Mouse (Mus musculus) neural tube, embryonic 15.5 days (tissue): ENCODE data around the gene Clec4d. TPM values are rescaled to one million over a fixed set of nuclear protein-coding genes. Genes with fewer than 3 reads are reported as not detected.
"Not testable (repeated sequence)": the region's sequence is repeated elsewhere in the genome, so short reads cannot be mapped to it uniquely, and the experiment has no call there.

ENCODE experiments used
- ATAC-seq: fragments of 200-750 bp; cut with Nextera tagmentation; 2 replicates; pipeline ENCODE4 v1.8.0; 2017; ENCODE audit warnings: mild to moderate bottlenecking, moderate TSS enrichment, moderate library complexity; ENCODE audit not compliant: low FRiP score
- H3K27ac ChIP-seq: fragments of 300-500 bp; sonication (generic); replicated peaks from 2 replicates; pipeline ENCODE4 v1.5.1; 2015; ENCODE audit warnings: mild to moderate bottlenecking, inconsistent platforms
- H3K27me3 ChIP-seq: fragments of 300-500 bp; sonication (generic); replicated peaks from 2 replicates; pipeline ENCODE4 v1.6.1; 2015; ENCODE audit warnings: inconsistent platforms
- H3K36me3 ChIP-seq: fragments of 300-500 bp; sonication (generic); 2 replicates; pipeline ENCODE4 v1.6.1; 2015; ENCODE audit warnings: inconsistent platforms
- H3K4me1 ChIP-seq: fragments of 300-500 bp; sonication (generic); 2 replicates; pipeline ENCODE4 v1.6.1; 2015; ENCODE audit warnings: inconsistent platforms
- H3K4me2 ChIP-seq: fragments of 300-500 bp; sonication (generic); 2 replicates; pipeline ENCODE4 v1.6.1; 2015; ENCODE audit warnings: inconsistent platforms, mild to moderate bottlenecking, moderate library complexity
- H3K4me3 ChIP-seq: fragments of 300-500 bp; sonication (generic); replicated peaks from 2 replicates; pipeline ENCODE4 v1.5.1; 2015; ENCODE audit warnings: mild to moderate bottlenecking, inconsistent platforms
- H3K9ac ChIP-seq: fragments of 300-500 bp; sonication (generic); replicated peaks from 2 replicates; pipeline ENCODE4 v1.6.1; 2015; ENCODE audit warnings: mild to moderate bottlenecking, inconsistent platforms
- H3K9me3 ChIP-seq: fragments of 300-500 bp; sonication (generic); replicated peaks from 2 replicates; pipeline ENCODE4 v1.6.1; 2016; ENCODE audit warnings: inconsistent platforms
- whole genome bisulfite sequencing: fragments of 180-500 bp; shearing (Covaris S2); methylation state at CpG from one replicate; pipeline ENCODE4 v1.1.7; 2015; ENCODE audit warnings: mixed read lengths; 5-methylcytosine and 5-hydroxymethylcytosine counted together
- polyA plus RNA-seq: library from polyadenylated mRNA; unstranded; fragments of >200 nt; fragmentation: Nextera tagmentation; extraction: Ambion mirVana; gene quantifications from 2 replicates; pipeline ENCODE4 v1.2.1, GENCODE M21; 2015

The Clec4d gene
- polyA plus RNA-seq, 1 experiment from 2014 or later, result not detected

- WGBS, result 95% methylated on average over 4 of the region's 4 CpGs
These were observed 3.9 kb downstream of the Clec4d start for GRCm38 (mm10) chr6:123265809-123266208.

GRCm38 (mm10) chr6:123266945-123267344, 5.0 kb downstream of the Clec4d start:
- H3K4me2 ChIP-seq, result no peak overlapping the region
- H3K9ac ChIP-seq, result no peak overlapping the region
- no peaks in the 10 kb centered on the region for H3K9me3 ChIP-seq
- H3K27ac ChIP-seq, result no peak overlapping the region
- H3K4me1 ChIP-seq, result no peaks in the 10 kb centered on the region
- no peak for ATAC-seq
- H3K36me3 ChIP-seq, result no peaks in the 10 kb centered on the region
- WGBS, result 86% methylated on average over 5 of the region's 5 CpGs
- no peak overlapping the region for H3K4me3 ChIP-seq
- no peaks in the 10 kb centered on the region for H3K27me3 ChIP-seq

More at GRCm38 (mm10) chr6:123265809-123266208, 3.9 kb downstream of the Clec4d start:
- ATAC-seq, result no peak
- Histone ChIP-seq H3K27ac (no peak overlapping the region), H3K36me3 (no peaks in the 10 kb centered on the region), H3K4me1 (no peaks in the 10 kb centered on the region), H3K4me2 (no peak overlapping the region), H3K9me3 (no peaks in the 10 kb centered on the region), H3K9ac (no peak overlapping the region), H3K4me3 (no peak overlapping the region), H3K27me3 (no peaks in the 10 kb centered on the region)

GRCm38 (mm10) chr6:123279443-123279842, 17.5 kb downstream of the Clec4d start:
- Histone ChIP-seq H3K27ac (no peak overlapping the region), H3K9me3 (no peaks in the 10 kb centered on the region), H3K4me1 (no peaks in the 10 kb centered on the region), H3K4me3 (no peak overlapping the region), H3K4me2 (no peak overlapping the region), H3K36me3 (no peaks in the 10 kb centered on the region), H3K9ac (no peak overlapping the region), H3K27me3 (no peaks in the 10 kb centered on the region)
- 89% methylated on average over 2 of the region's 2 CpGs for WGBS
- no peak for ATAC-seq

- no peak overlapping the region for H3K9ac ChIP-seq
- no peak for ATAC-seq
- no peaks in the 10 kb centered on the region for H3K9me3 ChIP-seq
- WGBS, result 91% methylated on average over 2 of the region's 2 CpGs
- no peak overlapping the region for H3K4me3 ChIP-seq
- H3K36me3 ChIP-seq, result no peaks in the 10 kb centered on the region
- no peak overlapping the region for H3K27ac ChIP-seq
- H3K27me3 ChIP-seq, result no peaks in the 10 kb centered on the region
- H3K4me1 ChIP-seq, result no peaks in the 10 kb centered on the region
- H3K4me2 ChIP-seq, result no peak overlapping the region
These were observed 24.4 kb downstream of the Clec4d start for GRCm38 (mm10) chr6:123286311-123286710.

GRCm38 (mm10) chr6:123288931-123289330, 27.0 kb downstream of the Clec4d start:
- Histone ChIP-seq H3K27me3 (no peaks in the 10 kb centered on the region), H3K4me2 (no peak overlapping the region), H3K36me3 (no peaks in the 10 kb centered on the region), H3K27ac (no peak overlapping the region), H3K9me3 (no peaks in the 10 kb centered on the region), H3K9ac (no peak overlapping the region), H3K4me3 (no peak overlapping the region), H3K4me1 (no peaks in the 10 kb centered on the region)
- no peak for ATAC-seq
- WGBS, result 85% methylated on average over 10 of the region's 10 CpGs

- 86% methylated on average over 4 of the region's 4 CpGs for WGBS
- no peaks in the 10 kb centered on the region for H3K36me3 ChIP-seq
- no peak within 1 kb of the TSS for H3K9ac ChIP-seq
- H3K4me1 ChIP-seq, result no peaks in the 10 kb centered on the region
- H3K9me3 ChIP-seq, result no peaks in the 10 kb centered on the region
- no peak for ATAC-seq
- no peak within 1 kb of the TSS for H3K4me3 ChIP-seq
- no peak within 1 kb of the TSS for H3K4me2 ChIP-seq
- no peak within 1 kb of the TSS for H3K27ac ChIP-seq
- no peaks in the 10 kb centered on the region for H3K27me3 ChIP-seq
These were observed 27.8 kb downstream of the Clec4d start, which contains the start of gene Clec4e for GRCm38 (mm10) chr6:123289753-123290152. TSS of gene Clec4e (minus strand) at chr6:123289870.

- no peak for ATAC-seq
- Histone ChIP-seq H3K4me2 (no peak overlapping the region), H3K9me3 (no peaks in the 10 kb centered on the region), H3K4me3 (no peak overlapping the region), H3K4me1 (no peaks in the 10 kb centered on the region), H3K27ac (no peak overlapping the region), H3K9ac (no peak overlapping the region), H3K27me3 (no peaks in the 10 kb centered on the region), H3K36me3 (no peaks in the 10 kb centered on the region)
- 97% methylated on average over 1 of the region's 1 CpGs for WGBS
These were observed 31.0 kb downstream of the Clec4d start for GRCm38 (mm10) chr6:123292751-123293400.

GRCm38 (mm10) chr6:123293509-123293908, 31.6 kb downstream of the Clec4d start:
- not testable (repeated sequence) for H3K4me1 ChIP-seq, H3K27me3 ChIP-seq, H3K36me3 ChIP-seq, H3K4me2 ChIP-seq, ATAC-seq, H3K27ac ChIP-seq, H3K9ac ChIP-seq, H3K9me3 ChIP-seq, H3K4me3 ChIP-seq
- 92% methylated on average over 11 of the region's 11 CpGs for WGBS

GRCm38 (mm10) chr6:123296687-123297086, 34.8 kb downstream of the Clec4d start:
- Histone ChIP-seq H3K27ac (no peak overlapping the region), H3K27me3 (no peaks in the 10 kb centered on the region), H3K36me3 (no peaks in the 10 kb centered on the region), H3K9ac (no peak overlapping the region), H3K9me3 (no peaks in the 10 kb centered on the region), H3K4me2 (no peak overlapping the region), H3K4me1 (no peaks in the 10 kb centered on the region), H3K4me3 (no peak overlapping the region)
- 61% methylated on average over 1 of the region's 1 CpGs for WGBS
- no peak for ATAC-seq

- WGBS, result 92% methylated on average over 7 of the region's 7 CpGs
These were observed 44.4 kb downstream of the Clec4d start for GRCm38 (mm10) chr6:123306315-123306714.

GRCm38 (mm10) chr6:123308033-123308432, 46.1 kb downstream of the Clec4d start, which contains the start of gene Vmn2r19:
TSS of gene Vmn2r19 (plus strand) at chr6:123308333.
- no peak for ATAC-seq
- Histone ChIP-seq H3K9ac (no peak within 1 kb of the TSS), H3K27ac (no peak within 1 kb of the TSS), H3K4me2 (no peak within 1 kb of the TSS), H3K4me1 (no peaks in the 10 kb centered on the region), H3K9me3 (no peaks in the 10 kb centered on the region), H3K27me3 (no peaks in the 10 kb centered on the region), H3K4me3 (no peak within 1 kb of the TSS), H3K36me3 (no peaks in the 10 kb centered on the region)
- 89% methylated on average over 2 of the region's 2 CpGs for WGBS

More at GRCm38 (mm10) chr6:123306315-123306714, 44.4 kb downstream of the Clec4d start:
- H3K36me3 ChIP-seq, H3K4me2 ChIP-seq, H3K4me3 ChIP-seq, H3K9ac ChIP-seq, H3K27me3 ChIP-seq, ATAC-seq, H3K9me3 ChIP-seq, H3K27ac ChIP-seq, H3K4me1 ChIP-seq: not testable (repeated sequence)
